Mouse (Mus musculus): ENCODE measurements at regions not wholly inside any gene's neighbourhood (a gene's known extent, or its start where the extent isn't known, plus 50 kb on each side); places are given as distances from the start of the nearest gene placed in this dataset.

DNA sequence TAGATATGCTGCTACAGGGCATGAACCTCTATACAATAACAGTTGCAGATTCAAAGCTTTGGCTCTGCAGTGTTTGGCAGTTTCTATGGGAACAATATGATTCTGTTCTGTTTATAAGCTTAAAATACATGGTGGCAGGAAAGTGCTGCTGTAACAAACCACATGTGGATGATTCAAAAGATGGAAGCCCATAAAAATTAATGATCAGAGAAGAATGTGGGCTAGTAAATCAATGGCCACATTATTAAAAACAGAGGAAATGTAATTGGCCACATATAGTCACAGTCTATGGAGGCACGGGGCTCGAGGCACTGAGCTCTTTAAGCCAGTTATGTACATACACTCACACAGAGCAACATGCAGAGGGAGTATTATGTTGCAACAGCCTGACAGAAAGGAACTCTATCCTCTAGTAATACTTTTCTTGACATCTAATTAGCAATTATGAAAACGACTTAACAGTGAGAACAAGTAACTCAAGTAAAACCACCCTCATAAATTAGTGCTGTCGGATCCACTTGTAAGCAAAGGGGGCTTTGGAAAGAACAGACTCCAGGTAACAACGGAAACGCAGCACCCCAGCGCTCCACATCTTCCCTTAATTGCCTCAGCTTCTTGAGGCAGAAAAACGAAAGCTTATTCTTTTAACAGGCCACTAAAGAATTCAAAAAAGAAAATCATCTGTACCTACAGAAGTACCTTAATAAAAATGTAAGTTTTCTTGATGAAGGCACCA lies 1323.6 kb upstream of the 1700008P02Rik start:
- Histone ChIP-seq H3K79me2 (ENCODE audit: control insufficient read depth, insufficient read depth) (no peaks in the 10 kb centered on the region), H3K4me3 (no peak overlapping the region), H3ac (ENCODE audit: control insufficient read depth, insufficient read length) (no peak overlapping the region), H3K4me2 (ENCODE audit: low read depth) (peak overlapping the region; percentile 32), H3K27me3 (ENCODE audit: control insufficient read depth, insufficient read depth, insufficient read length) (no peaks in the 10 kb centered on the region), H3K36me3 (ENCODE audit: control insufficient read depth, insufficient read depth) (no peaks in the 10 kb centered on the region)
- TF ChIP-seq MYOG (IDR thresholded peaks at IDR 0.05; ENCODE audit: control insufficient read depth in 1 of 3, insufficient read depth in 1 of 3, insufficient read length in 2 of 3, low read depth in 2 of 3) = no peak

Data from myocyte (in vitro differentiated cells).